Mouse (Mus musculus) retina, adult 2 months (tissue): Measurements from ENCODE around the gene C1qtnf4.
A peak's percentile ranks its signal among the peaks of the same experiment; 100 is the strongest.

Experiments
- DNase-seq: peaks from one replicate; pipeline ENCODE4 v3.0.0-alpha.2; 2012; ENCODE audit warnings: low read depth, low spot score

C1qtnf4 gene

DNA sequence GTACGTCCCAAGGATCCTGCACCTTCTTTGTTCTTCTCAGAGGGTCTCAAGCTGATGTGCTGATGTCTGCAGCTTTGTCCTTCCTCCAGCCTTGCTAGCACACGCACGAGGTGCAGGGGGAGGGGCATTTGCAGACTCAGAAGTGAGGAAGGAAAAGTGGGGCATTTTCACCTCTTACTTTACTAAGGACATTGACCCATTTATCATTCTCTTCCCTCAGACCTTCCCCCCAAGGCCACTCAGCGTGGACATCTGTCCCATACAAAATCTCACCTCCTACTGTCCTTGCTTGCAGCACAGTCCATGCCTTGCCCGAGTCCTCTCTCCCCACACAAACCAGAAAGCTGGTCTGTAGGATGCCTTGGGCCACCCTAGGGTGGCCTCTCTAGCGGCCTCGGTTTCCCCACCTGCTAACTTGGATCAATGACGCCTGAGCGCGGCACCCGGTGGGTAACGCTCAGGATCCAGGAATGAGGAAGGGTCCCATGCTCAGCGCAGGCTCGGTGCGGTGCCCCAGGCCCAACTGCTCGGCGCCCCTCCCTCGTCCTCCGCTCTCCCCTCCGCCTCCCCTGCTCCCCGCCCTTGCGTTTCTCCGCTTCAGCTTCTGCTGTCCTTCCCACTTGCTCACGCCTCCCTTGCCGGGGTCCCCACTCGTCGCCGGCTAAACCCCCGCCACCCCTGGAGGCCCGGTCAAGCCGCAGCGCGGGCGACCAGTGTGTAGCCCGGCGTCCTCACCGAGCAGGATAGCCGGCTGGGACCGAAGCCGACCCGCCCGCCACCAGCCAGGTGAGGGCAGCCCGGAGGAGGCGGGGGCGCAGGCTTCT, at the start of gene C1qtnf4:
Gene C1qtnf4 (plus strand): TSS at position 643 of the 824 bp plus-strand sequence.
- no peak for DNase-seq

DNA sequence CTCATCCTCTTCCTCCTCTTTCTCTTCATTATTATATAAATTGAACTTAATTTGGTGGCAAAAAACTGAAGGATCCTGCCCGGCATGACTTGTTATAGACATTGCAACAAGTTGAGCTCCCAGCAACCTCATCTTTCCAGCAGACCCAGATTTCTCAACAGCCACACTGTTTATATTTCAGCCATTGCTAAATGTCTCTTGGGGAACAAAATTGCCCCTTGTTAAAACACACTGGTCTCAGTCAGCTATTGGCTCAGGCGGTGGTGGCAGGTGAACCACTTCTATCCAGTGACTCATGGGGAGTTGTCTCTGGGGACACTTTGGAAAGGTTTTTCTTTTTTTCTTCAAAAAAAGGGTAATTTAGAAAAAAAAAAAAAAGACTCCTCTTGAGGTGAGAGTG, 47.0 kb upstream of the C1qtnf4 start:
- DNase-seq: no peak

- DNase-seq: no peak
Measured at GRCm38 (mm10) chr2:90843666-90844065, 42.0 kb upstream of the C1qtnf4 start.

GRCm38 (mm10) chr2:90844262-90844661, 41.4 kb upstream of the C1qtnf4 start:
- DNase-seq: no peak

GRCm38 (mm10) chr2:90845234-90845633, 40.4 kb upstream of the C1qtnf4 start:
- DNase-seq: no peak

- no peak for DNase-seq
Measured at GRCm38 (mm10) chr2:90846171-90846570, 39.5 kb upstream of the C1qtnf4 start.

- DNase-seq: no peak
Measured at GRCm38 (mm10) chr2:90846597-90846954, 39.1 kb upstream of the C1qtnf4 start.

DNA sequence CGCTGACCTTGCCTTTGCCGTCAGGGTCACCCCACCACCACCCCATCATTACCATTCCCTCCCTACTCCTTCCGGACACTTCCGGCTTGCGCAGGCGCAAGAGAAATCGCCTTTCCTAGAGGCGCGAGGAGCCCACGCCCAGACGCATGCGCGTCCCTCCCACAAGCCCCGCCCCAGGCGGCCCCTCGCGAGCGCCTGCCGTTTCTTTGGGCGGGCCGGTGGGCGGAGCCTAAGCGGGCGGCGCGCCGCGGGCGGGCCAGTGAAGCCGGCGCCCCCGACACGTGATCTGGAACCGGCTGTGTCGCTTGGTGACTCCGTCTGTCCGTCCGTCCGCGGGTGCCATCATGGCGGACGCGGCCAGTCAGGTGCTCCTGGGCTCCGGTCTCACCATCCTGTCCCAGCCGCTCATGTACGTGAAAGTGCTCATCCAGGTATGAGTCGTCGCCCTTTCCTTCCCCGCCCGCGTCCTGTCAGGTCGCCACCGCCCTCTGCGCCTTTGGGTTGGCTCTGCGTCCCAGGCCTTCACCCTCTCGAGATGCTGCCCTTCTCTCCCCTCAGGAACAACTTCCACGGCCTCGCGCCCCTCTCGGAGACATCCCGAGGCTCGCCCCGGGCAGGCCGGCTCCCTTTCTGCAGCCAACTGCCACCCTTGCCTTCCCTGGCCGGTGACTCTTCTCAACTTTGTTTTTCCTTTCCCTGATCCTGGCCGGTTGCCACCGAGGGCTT, 38.5 kb upstream of the C1qtnf4 start, which contains the start of gene Mtch2:
Gene Mtch2 (plus strand): TSS at position 201 of the 726 bp plus-strand sequence.
- peak; percentile 93 for DNase-seq

DNA sequence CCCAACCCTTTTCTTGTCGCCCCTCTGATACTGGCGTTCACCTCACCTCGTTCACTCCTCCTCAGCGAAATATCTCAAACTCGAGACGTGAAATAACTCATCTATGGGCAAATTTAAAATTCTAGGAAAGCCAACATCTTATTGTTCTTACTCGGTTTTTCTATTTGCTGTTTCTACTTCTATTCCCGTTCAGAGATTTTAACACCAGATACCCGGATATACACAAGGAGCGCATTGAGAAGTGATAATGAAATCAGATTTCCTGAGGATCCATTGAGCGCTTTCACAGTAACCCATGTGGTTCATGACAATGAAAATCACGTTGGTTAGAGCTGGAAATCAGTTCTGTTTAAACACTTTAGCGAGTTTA, 38.0 kb upstream of the C1qtnf4 start:
- no peak for DNase-seq

DNA sequence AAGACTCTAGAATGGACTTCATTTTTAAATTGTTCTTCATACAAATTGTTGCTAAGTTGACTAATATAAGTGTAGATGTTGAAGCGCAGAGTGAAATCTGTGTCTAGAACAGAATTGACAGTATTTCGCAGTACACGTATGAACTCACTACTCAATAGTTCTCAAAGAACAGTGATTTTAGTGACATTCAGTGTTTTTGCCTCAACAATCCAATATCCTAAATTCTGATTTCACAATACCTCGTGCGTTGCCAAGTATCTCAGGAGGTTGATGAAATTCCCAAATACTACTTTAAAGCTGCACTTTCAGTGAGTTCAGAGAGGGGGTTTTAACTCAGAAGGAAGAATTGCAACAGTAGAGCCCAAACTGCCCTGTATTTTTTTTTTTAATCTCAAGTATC, 37.3 kb upstream of the C1qtnf4 start:
- no peak for DNase-seq

GRCm38 (mm10) chr2:90850401-90850800, 35.3 kb upstream of the C1qtnf4 start:
- no peak for DNase-seq

GRCm38 (mm10) chr2:90861486-90861885, 24.2 kb upstream of the C1qtnf4 start:
- no peak for DNase-seq

DNA sequence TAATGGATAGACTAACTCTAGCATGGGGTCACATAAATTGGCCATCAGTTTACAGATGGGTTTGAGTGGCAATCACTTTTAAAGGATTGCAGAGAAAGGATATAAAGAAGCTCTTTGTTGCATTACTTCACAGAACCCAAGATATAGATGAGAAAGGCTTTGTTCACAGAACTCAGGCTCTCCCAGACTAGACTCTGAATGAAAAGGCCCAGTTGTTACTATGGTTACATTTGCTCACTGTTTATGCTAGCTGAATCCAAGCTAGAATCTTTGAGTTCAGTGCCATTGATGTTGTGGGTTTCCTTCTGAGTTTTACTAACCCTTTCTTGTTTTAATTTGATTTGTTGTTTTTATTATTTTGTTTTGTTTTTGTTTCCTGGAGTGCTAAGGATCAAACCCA, 21.5 kb upstream of the C1qtnf4 start:
- DNase-seq: no peak

DNA sequence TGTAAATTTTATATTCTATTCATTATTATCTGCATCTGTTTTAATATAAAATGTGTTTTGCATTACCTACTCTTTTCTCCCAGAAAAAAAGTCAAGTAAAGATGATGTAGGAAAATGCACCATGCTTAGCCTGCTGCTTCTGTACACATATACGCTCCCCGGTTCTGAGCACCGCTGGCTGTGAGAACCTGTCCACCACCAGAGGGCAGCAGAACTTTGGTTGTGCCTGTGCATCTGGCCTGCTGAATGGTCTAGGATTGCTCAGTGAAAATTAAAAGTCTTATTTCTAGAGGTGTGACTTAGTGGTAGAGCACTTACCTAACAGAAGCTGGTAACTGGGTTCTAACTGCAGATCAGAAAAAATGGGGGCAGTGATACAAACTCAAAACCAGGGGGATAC, 19.1 kb upstream of the C1qtnf4 start:
- DNase-seq: peak; percentile 63

- DNase-seq: no peak
Measured at GRCm38 (mm10) chr2:90870136-90870601, 15.5 kb upstream of the C1qtnf4 start.

- no peak for DNase-seq
Measured at GRCm38 (mm10) chr2:90871180-90871961, 14.3 kb upstream of the C1qtnf4 start.

DNA sequence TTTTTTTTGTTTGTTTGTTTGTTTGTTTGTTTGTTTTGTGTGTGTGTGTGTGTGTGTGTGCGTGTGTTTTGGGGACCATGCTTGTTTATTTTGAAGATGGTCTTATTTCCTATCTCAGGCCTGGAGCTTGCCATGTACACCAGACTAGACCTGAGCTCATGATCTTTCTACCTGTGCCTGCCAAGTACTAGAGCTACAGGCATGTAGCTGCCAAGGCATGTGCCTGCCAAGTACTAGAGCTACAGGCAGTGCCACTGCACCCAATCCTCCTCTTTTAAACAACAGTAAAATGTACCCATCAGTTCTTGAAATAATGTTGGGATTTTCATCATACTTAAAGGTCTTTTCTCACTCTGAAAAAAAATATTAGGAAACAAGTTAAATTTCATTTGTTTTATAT, 11.6 kb upstream of the C1qtnf4 start:
- DNase-seq: no peak

GRCm38 (mm10) chr2:90875239-90875638, 10.4 kb upstream of the C1qtnf4 start:
- DNase-seq: no peak

DNA sequence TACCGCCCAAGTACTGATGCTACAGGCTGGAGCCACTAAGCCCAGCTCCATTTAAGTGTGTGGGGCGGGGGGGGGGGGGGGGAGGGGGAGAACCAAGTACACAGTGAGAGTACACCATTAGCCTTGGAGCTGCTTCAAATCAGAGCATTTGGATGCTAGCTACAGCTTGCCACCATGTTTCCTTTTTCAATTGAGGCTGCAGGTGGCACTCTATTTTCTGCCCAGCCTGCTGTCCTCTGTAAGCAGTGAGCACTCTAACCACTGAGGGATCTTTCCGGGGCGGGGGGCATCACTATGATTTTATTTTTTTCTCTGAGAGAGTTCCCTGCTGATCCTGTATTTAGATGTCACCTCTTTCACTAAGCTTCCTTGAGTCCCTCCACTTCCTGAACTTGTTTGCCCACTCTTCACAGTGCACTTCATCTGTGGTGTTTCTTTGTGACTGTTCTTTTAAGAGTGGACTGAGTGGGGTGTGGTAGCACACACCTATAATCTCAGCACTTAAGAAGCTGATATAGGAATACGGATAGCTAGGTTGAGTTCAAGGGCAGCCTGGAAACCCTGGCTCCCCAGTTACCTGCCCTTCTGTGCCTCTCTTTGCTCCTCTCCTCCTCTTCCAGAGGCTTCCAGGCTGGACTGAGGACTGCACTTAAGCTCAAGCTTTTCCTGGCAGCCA, 7.9 kb upstream of the C1qtnf4 start:
- no peak for DNase-seq

DNA sequence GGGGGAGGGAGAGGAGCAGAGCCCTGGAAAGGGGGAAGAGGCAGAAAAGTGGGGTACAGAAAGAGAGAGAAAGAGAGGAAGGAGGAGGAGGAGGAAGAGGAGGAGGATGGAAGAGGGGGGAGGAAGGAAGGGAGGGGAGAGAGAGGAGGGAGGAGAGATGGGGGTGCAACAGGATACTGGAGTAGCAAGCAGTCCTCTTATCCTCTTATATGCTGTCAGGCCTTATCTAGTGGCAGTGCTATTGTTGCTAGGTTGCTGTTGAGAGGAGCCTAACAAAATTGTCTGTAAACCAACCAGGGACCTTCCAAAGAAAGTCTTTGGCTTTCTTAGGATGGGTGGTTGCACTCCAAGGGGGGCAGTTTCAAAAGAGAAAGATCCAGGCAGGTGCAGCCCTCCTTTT, 6.2 kb upstream of the C1qtnf4 start:
- DNase-seq: no peak

- peak; percentile 68 for DNase-seq
Measured at GRCm38 (mm10) chr2:90880144-90880785, 5.4 kb upstream of the C1qtnf4 start.
